Mouse (Mus musculus): Measurements from ENCODE around the gene Rab11fip5.

The Rab11fip5 gene

GRCm38 (mm10) chr6:85314064-85314798 is 60.2 kb downstream of the Rab11fip5 start:
- no peak for DNase-seq (ENCODE audit: low read depth, low spot score)

DNA sequence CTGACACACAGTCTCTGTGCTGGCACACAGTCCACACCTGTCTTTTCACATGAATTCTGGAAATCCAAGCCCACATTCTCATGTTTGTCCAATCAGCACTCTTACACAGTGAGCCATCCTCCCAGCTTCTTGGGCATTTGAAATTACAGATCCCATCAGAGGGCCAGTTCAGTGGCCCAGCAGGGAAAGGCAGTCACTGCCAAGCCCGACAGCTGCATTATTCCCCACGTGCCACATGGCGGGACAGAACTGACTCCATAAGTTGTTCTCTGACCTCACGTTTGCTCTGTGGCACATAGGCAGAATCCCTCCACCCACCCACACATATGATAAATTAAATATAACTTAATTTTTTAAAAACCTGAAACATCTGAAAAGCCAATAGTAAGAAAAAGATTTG is 66.5 kb downstream of the Rab11fip5 start:
- DNase-seq (ENCODE audit: low read depth, low spot score) = no peak

DNA sequence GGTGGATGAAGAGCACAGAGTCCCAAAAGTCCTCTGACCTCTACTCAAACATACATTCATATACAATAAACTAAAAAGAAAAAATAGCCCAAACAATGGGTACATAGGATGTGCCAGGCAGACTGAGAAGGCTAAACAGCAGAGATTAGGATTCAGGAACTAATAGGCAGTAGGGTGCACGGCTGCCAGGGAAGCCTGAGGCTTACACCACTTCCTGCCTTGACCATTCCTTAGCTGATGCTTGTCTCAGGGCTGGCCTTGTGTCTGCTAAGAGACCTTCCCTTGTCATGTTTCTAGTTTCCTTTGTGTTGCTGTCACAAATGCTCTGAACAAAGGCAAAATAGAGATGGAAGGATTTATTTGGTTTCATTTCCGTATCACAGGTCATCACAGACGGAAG is 68.1 kb downstream of the Rab11fip5 start:
- DNase-seq (ENCODE audit: low read depth, low spot score) = no peak

- DNase-seq (ENCODE audit: low read depth, low spot score) = no peak
These were observed 68.6 kb downstream of the Rab11fip5 start for GRCm38 (mm10) chr6:85305826-85306225.

DNA sequence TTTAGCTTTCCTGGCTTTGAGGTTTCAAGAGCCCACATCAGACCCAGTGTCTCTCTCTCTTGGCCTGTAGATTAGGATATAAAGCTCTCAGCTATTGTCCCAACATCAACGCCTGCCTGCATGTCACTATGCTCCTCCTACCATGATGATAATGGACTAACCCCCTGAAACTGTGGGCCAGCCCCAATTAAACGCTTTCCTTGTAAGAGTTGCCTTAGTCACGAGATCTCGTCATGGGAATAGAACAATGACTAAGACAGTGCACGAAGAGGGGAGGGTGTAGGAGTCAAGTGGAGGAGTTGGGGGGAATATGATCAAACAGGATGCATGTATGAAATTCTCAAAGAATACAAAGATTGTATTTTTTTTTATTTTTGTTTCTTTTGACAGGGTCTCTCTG is 69.5 kb downstream of the Rab11fip5 start:
- DNase-seq (ENCODE audit: low read depth, low spot score) = no peak

DNA sequence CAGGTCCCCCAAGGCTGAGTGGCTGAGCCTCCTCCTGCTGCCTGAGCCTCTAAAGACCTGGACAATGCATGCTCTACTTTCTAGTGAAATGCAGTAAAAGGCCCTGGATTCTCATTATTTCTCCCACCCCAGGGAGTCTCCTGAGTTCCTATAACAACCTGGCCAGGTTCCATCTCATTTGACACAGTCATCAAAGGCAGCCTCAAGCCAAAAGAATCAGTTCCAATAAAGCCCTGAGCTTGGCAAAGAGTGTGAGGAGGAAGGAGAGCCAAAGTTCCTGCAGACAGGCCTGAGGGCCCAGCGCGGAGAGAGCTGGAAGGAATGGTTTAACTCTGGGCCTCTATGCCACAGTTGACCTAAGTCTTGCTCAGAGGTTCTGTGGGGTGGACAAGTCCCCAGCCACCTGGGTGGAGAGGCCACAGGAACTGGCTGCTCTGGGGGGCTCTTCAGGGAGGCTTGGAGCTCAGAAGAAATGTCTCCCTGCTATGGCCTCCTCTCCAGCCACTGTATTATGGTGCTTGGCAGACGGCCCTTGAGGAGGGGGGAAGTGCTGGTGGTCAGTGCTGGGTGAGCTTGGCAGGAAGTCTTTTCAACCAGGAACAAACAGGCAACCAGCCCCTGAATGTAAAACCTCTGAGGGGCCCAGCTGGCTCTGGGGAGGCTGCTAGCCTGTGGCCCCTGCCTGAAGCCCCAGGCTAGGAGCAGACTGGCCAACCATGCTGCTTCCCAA is 71.9 kb downstream of the Rab11fip5 start:
- DNase-seq (ENCODE audit: low read depth, low spot score) = no peak

DNA sequence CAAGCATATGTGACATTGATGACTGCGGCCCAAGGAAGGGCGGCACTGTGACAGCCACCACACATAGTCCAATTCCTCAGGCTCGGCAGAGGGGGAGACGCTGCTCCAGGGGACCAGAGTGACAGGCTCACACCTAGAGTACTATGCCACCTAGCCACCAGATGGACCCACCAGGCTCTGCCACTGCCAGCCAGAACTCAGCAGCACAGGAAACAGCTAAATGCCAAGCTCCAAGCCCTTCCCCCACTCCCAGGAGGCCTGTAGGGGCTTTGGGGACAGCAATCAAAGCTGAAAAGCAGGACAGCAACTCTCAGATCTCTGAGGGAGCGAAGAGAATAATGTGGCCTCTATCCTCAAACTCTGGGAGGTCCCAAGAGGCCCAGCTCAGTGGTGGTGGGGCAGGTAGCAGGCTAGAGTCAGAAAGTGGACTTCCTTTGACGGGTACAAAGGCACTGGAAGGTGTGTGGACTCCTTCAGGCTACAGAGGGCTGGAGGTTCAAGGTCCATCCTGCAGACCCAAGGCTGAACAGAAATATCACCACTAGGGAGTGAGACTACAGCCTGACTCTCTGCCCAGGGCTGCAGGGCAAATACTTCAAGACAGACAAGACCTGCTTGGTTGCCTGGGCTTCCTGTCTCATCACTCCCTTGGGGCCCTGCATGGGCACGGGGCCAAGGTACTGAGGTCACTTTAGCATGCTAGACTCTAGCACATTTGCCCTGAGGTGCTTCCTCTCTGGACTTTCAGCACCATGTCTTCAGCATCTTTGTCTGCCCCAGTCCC is 78.9 kb downstream of the Rab11fip5 start:
- peak; percentile 24 for DNase-seq (ENCODE audit: low read depth, low spot score)

DNA sequence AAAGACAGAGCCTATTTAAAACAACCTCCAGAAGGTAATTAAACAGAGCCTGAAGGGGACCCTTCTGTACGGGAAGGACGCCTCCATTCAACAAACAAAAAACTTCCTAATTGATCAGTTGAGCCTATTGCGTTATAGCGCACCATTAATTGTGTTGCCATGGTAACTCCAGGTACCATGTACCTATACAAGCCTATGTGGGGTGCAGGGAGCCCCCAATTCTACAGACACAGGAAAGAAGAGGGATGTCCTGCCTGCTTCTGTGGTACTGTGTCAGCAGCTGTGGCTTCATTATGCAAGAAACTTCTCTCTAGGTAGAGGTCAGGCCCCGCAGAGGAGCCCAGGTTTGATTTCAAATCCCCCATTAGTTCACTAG is 80.4 kb downstream of the Rab11fip5 start:
- DNase-seq (ENCODE audit: low read depth, low spot score) = no peak

- no peak for DNase-seq (ENCODE audit: low read depth, low spot score)
These were observed 81.0 kb downstream of the Rab11fip5 start for GRCm38 (mm10) chr6:85293255-85294003.

- no peak for DNase-seq (ENCODE audit: low read depth, low spot score)
These were observed 83.3 kb downstream of the Rab11fip5 start for GRCm38 (mm10) chr6:85290869-85291824.

- no peak for DNase-seq (ENCODE audit: low read depth, low spot score)
These were observed 86.1 kb downstream of the Rab11fip5 start for GRCm38 (mm10) chr6:85288193-85288857.

DNA sequence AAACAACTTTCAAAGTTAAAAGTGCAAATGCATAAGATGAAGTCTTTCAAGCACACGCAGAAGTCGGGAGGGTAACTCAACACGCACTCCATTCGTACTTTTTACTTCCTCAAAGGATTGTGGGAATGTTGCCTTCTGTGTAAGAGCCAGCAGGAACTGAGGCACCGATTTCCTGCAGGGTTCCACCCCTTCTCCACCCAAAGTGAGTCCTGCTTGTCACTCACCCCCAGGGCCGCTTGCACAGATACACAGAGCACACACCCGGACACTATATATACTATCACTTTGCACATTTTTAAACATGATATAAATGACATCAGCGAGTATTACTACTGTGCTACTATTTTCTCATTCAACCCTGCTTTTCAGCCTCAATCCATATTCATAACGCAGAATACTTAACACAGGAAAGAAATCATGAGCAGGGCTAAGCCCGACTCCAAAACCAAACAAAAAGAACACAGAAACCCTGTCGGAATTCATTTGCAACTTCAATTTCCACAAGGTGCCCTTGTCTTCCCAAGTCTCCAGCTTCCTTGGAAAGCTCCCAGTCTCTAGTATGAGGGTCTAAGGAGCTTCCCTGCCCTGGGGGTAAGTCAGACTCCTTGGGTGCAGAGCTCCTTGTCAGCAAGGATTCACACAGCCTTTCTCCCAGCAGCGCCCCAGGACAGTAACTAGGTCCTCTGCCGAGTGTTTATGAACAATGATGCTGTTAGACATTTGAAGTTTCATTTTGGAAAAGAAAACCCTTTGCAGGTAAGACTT is 88.0 kb downstream of the Rab11fip5 start:
- no peak for DNase-seq (ENCODE audit: low read depth, low spot score)

All from CD4-positive, CD25-positive, alpha-beta regulatory T cell, adult 2 months (primary cell).